Mouse (Mus musculus) heart, embryonic 14.5 days (tissue): ENCODE data around the gene 6430548M08Rik. TPM values are rescaled to one million over a fixed set of nuclear protein-coding genes. Genes with fewer than 3 reads are reported as not detected.

Experiments used
- ATAC-seq: fragments of 200-750 bp; cut with Nextera tagmentation; 2 replicates; pipeline ENCODE4 v1.8.0; 2017; ENCODE audit warnings: low read depth, moderate TSS enrichment; ENCODE audit not compliant: insufficient number of reproducible peaks, insufficient read depth, low FRiP score
- H3K27ac ChIP-seq, 2 experiments: fragments of 200-500 bp in 1 of 2; fragments of 300-500 bp in 1 of 2; sonication (generic) in 1 of 2; replicated peaks in 1 of 2; 2 replicates each; pipeline ENCODE4 v1.5.1; 2012 to 2014; ENCODE audit warnings: low read depth in 2 of 2, low read length in 2 of 2, control low read depth in 1 of 2, mild to moderate bottlenecking in 1 of 2, mixed read lengths in 1 of 2; ENCODE audit not compliant: control insufficient read depth in 1 of 2, insufficient read depth in 1 of 2
- H3K27me3 ChIP-seq: fragments of 300-500 bp; sonication (generic); 2 replicates; pipeline ENCODE4 v1.6.1; 2014; ENCODE audit warnings: mild to moderate bottlenecking, low read length, control low read depth; ENCODE audit not compliant: control insufficient read depth, insufficient read depth
- H3K36me3 ChIP-seq: fragments of 300-500 bp; sonication (generic); 2 replicates; pipeline ENCODE4 v1.6.1; 2014; ENCODE audit warnings: mild to moderate bottlenecking, control low read depth, low read length, mixed read lengths; ENCODE audit not compliant: control insufficient read depth, insufficient read depth
- H3K4me1 ChIP-seq, 2 experiments: fragments of 200-500 bp in 1 of 2; fragments of 300-500 bp in 1 of 2; sonication (generic) in 1 of 2; 2 replicates each; pipeline ENCODE4 v1.6.1; 2012 to 2014; ENCODE audit warnings: low read length in 2 of 2, control low read depth in 1 of 2, mixed read lengths in 1 of 2; ENCODE audit not compliant: control insufficient read depth in 2 of 2, insufficient read depth in 2 of 2
- H3K4me2 ChIP-seq: fragments of 300-500 bp; sonication (generic); 2 replicates; pipeline ENCODE4 v1.6.1; 2014; ENCODE audit warnings: mild to moderate bottlenecking, low read length
- H3K4me3 ChIP-seq, 2 experiments: fragments of 200-500 bp in 1 of 2; fragments of 300-500 bp in 1 of 2; sonication (generic) in 1 of 2; 2 replicates each; pipeline ENCODE4 v1.5.1; 2012 to 2014; ENCODE audit warnings: low read length in 2 of 2, mild to moderate bottlenecking in 2 of 2, control low read depth in 1 of 2, low read depth in 1 of 2, moderate library complexity in 1 of 2; ENCODE audit not compliant: control insufficient read depth in 1 of 2, insufficient read depth in 1 of 2
- H3K9ac ChIP-seq: fragments of 300-500 bp; sonication (generic); 2 replicates; pipeline ENCODE4 v1.6.1; 2014; ENCODE audit warnings: mild to moderate bottlenecking, low read length
- H3K9me3 ChIP-seq: fragments of 300-500 bp; sonication (generic); 2 replicates; pipeline ENCODE4 v1.6.1; 2016; ENCODE audit warnings: low read length, control low read depth; ENCODE audit not compliant: control insufficient read depth
- WGBS: fragments of 180-500 bp; shearing (Covaris S2); extraction: QIAGEN DNeasy Blood & Tissue Kit; methylation state at CpG from one replicate; pipeline ENCODE4 v1.1.7; 2014; 5-methylcytosine and 5-hydroxymethylcytosine counted together
- polyA plus RNA-seq: library from polyadenylated mRNA; unstranded; fragments of >200 nt; fragmentation: Nextera tagmentation; extraction: Ambion mirVana; gene quantifications from 2 replicates; pipeline ENCODE4 v1.2.1, GENCODE M21; 2014

Gene 6430548M08Rik
- polyA plus RNA-seq, 1 experiment from 2014 or later: 9.2 TPM

GRCm38 (mm10) chr8:120118847-120119246, 4.9 kb downstream of the 6430548M08Rik start:
- Histone ChIP-seq H3K4me2 (no peak overlapping the region), H3K4me1 (peaks cover 41 to 65% of the 10 kb centered on the region in 2 experiments), H3K9me3 (no peaks in the 10 kb centered on the region), H3K27ac (peak overlapping the region; percentile 95 to 97), H3K36me3 (no peaks in the 10 kb centered on the region), H3K9ac (0 out of 2 replicates have a peak overlapping the region, but pooled peaks have one; percentile 28), H3K27me3 (no peaks in the 10 kb centered on the region), H3K4me3 (no peak overlapping the region)
- WGBS: 68% methylated on average over 5 of the region's 5 CpGs
- ATAC-seq: no peak

GRCm38 (mm10) chr8:120119429-120119828, 5.5 kb downstream of the 6430548M08Rik start:
- no peaks in the 10 kb centered on the region for H3K36me3 ChIP-seq
- H3K9ac ChIP-seq: peak overlapping the region; percentile 66
- H3K4me3 ChIP-seq: no peak overlapping the region
- ATAC-seq: no peak
- no peaks in the 10 kb centered on the region for H3K9me3 ChIP-seq
- peaks cover 44 to 71% of the 10 kb centered on the region in 2 experiments for H3K4me1 ChIP-seq
- H3K4me2 ChIP-seq: peak overlapping the region; percentile 55
- 38% methylated on average over 3 of the region's 3 CpGs for WGBS
- H3K27ac ChIP-seq: peak overlapping the region; percentile 95 to 97
- no peaks in the 10 kb centered on the region for H3K27me3 ChIP-seq

DNA sequence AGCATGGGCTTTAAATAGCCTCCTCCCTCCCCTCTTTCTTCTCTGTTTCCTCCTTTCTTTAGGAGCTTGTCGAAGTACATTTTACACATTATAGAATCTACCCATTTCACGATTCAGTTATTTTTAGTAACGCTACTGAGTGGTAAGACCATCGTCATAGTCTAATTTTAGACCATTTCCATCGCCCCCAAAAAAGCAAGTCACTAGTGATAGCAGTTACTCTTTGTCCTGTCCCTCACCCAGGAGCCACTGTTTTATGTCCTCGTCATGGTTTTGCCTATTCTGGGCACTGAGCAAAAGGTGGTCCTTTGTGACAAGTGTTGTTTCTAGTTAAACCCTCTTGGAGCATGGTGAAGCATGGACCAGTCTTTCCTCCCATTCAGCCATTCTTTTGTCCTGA, 6.0 kb downstream of the 6430548M08Rik start:
- peak overlapping the region; percentile 66 for H3K9ac ChIP-seq
- peak overlapping the region; percentile 55 for H3K4me2 ChIP-seq
- WGBS: 15% methylated on average over 6 of the region's 6 CpGs
- no peaks in the 10 kb centered on the region for H3K27me3 ChIP-seq
- H3K4me3 ChIP-seq: no peak overlapping the region
- H3K4me1 ChIP-seq: peaks cover 49 to 76% of the 10 kb centered on the region in 2 experiments
- no peaks in the 10 kb centered on the region for H3K36me3 ChIP-seq
- H3K27ac ChIP-seq: peak overlapping the region; percentile 95 to 97
- peak; percentile 32 for ATAC-seq
- no peaks in the 10 kb centered on the region for H3K9me3 ChIP-seq

DNA sequence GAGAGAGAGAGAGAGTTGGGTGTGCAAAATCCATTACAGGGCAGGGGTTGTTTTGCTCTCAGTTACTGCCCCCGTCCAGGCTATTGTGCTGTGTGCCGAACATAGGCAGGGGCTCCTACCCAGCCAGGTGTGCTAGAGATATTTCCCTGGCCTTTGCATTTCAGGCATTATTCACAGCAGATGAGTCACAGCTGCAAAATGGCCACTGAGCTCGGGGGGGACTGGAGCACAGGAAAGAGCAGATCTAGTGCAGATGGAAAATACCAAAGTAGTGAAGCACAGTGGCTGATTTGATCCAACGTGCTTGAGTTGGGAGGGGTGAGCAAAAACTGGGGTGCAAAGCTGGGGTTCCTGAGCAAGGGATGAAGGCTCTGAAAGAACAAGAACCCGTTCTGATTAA, 7.0 kb downstream of the 6430548M08Rik start:
- peak overlapping the region; percentile 59; the same call in 1 of the 2 replicates for H3K9ac ChIP-seq
- no peaks in the 10 kb centered on the region for H3K27me3 ChIP-seq
- WGBS: 36% methylated on average over 5 of the region's 5 CpGs
- no peak for ATAC-seq
- H3K27ac ChIP-seq: peak overlapping the region; percentile 10 to 95; a peak in 3 of 4 replicates
- no peak overlapping the region for H3K4me3 ChIP-seq
- H3K4me2 ChIP-seq: peak overlapping the region; percentile 55
- H3K9me3 ChIP-seq: no peaks in the 10 kb centered on the region
- H3K4me1 ChIP-seq: peaks cover 54 to 82% of the 10 kb centered on the region in 2 experiments
- no peaks in the 10 kb centered on the region for H3K36me3 ChIP-seq

DNA sequence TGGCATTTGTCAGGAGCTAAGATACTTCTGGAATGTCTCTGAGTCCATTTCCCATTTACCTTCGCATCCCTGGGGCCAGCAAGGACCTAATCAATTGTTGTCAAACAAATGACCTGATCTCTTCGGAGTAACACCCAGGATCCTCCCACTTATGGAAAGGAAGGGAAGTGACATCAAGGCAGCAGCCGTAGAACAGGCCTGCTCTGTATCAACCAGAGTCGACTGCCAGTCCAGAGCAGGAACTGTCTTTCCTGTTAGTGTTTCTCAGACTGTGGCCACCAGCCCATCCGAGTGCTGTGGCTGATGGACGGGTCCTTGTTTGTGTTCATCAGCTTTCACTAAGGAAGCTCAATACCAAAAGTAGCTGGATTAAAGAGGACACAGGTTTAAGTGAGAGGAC, 10.3 kb downstream of the 6430548M08Rik start:
- H3K9ac ChIP-seq: no peak overlapping the region; the same call in 1 of the 2 replicates
- no peak overlapping the region for H3K4me3 ChIP-seq
- H3K36me3 ChIP-seq: no peaks in the 10 kb centered on the region
- H3K27ac ChIP-seq: peak overlapping the region; percentile 48 to 67
- H3K27me3 ChIP-seq: no peaks in the 10 kb centered on the region
- H3K4me1 ChIP-seq: peaks cover 59 to 81% of the 10 kb centered on the region in 2 experiments
- H3K4me2 ChIP-seq: no peak overlapping the region
- no peaks in the 10 kb centered on the region for H3K9me3 ChIP-seq
- ATAC-seq: no peak
- 13% methylated on average over 6 of the region's 6 CpGs for WGBS

GRCm38 (mm10) chr8:120124836-120125389, 11.0 kb downstream of the 6430548M08Rik start:
- Histone ChIP-seq H3K4me1 (peaks cover 57 to 79% of the 10 kb centered on the region in 2 experiments), H3K36me3 (no peaks in the 10 kb centered on the region), H3K27me3 (no peaks in the 10 kb centered on the region), H3K9ac (peak overlapping the region; percentile 16; the same call in 1 of the 2 replicates), H3K27ac (peak overlapping the region; percentile 48 to 67), H3K9me3 (no peaks in the 10 kb centered on the region), H3K4me3 (no peak overlapping the region), H3K4me2 (no peak overlapping the region)
- 71% methylated on average over 7 of the region's 7 CpGs for WGBS
- ATAC-seq: no peak

GRCm38 (mm10) chr8:120126357-120127161, 12.6 kb downstream of the 6430548M08Rik start:
- H3K4me3 ChIP-seq: no peak overlapping the region
- no peaks in the 10 kb centered on the region for H3K27me3 ChIP-seq
- H3K4me1 ChIP-seq: peaks cover 43 to 67% of the 10 kb centered on the region in 2 experiments
- WGBS: 10% methylated on average over 14 of the region's 14 CpGs
- no peaks in the 10 kb centered on the region for H3K36me3 ChIP-seq
- peak; percentile 70 for ATAC-seq
- H3K4me2 ChIP-seq: peak overlapping the region; percentile 47
- H3K9ac ChIP-seq: peak overlapping the region; percentile 52
- H3K27ac ChIP-seq: peak overlapping the region; percentile 59 to 87
- no peaks in the 10 kb centered on the region for H3K9me3 ChIP-seq
